Mouse (Mus musculus) heart, embryonic 11.5 days (tissue): ENCODE measurements around the gene Usp39. TPM values are rescaled to one million over a fixed set of nuclear protein-coding genes. Genes with fewer than 3 reads are reported as not detected.
A peak's percentile ranks its signal among the peaks of the same experiment; 100 is the strongest.

ENCODE experiments used
- ATAC-seq: fragments of 200-750 bp; cut with Nextera tagmentation; replicated peaks from 2 replicates; pipeline ENCODE4 v1.8.0; 2017; ENCODE audit warnings: moderate library complexity; ENCODE audit not compliant: insufficient number of reproducible peaks, low FRiP score, low TSS enrichment
- H3K27ac ChIP-seq: fragments of 300-500 bp; sonication (generic); 2 replicates; pipeline ENCODE4 v1.5.1; 2014; ENCODE audit warnings: mild to moderate bottlenecking, low read depth, low read length
- H3K27me3 ChIP-seq: fragments of 300-500 bp; sonication (generic); 2 replicates; pipeline ENCODE4 v1.6.1; 2014; ENCODE audit warnings: mild to moderate bottlenecking, low read length, mixed read lengths; ENCODE audit not compliant: control insufficient read depth, insufficient read depth
- H3K36me3 ChIP-seq: fragments of 300-500 bp; sonication (generic); 2 replicates; pipeline ENCODE4 v1.6.1; 2014; ENCODE audit warnings: mild to moderate bottlenecking, low read length, moderate library complexity, mixed read lengths; ENCODE audit not compliant: control insufficient read depth, insufficient read depth
- H3K4me1 ChIP-seq: fragments of 300-500 bp; sonication (generic); 2 replicates; pipeline ENCODE4 v1.6.1; 2014; ENCODE audit warnings: low read length; ENCODE audit not compliant: control insufficient read depth, insufficient read depth
- H3K4me2 ChIP-seq: fragments of 300-500 bp; sonication (generic); 2 replicates; pipeline ENCODE4 v1.6.1; 2014; ENCODE audit warnings: mild to moderate bottlenecking, moderate library complexity
- H3K4me3 ChIP-seq: fragments of 300-500 bp; sonication (generic); 2 replicates; pipeline ENCODE4 v1.5.1; 2014; ENCODE audit warnings: low read depth, low read length
- H3K9ac ChIP-seq: fragments of 300-500 bp; sonication (generic); 2 replicates; pipeline ENCODE4 v1.6.1; 2014; ENCODE audit warnings: mild to moderate bottlenecking, low read depth, low read length, moderate library complexity
- H3K9me3 ChIP-seq: fragments of 300-500 bp; sonication (generic); replicated peaks from 2 replicates; pipeline ENCODE4 v1.6.1; 2016; ENCODE audit warnings: low read length; ENCODE audit not compliant: control insufficient read depth
- WGBS: fragments of 180-500 bp; shearing (Covaris S2); extraction: QIAGEN DNeasy Blood & Tissue Kit; methylation state at CpG from one replicate; pipeline ENCODE4 v1.1.7; 2014; ENCODE audit not compliant: insufficient replicate concordance; 5-methylcytosine and 5-hydroxymethylcytosine counted together
- polyA plus RNA-seq: library from polyadenylated mRNA; unstranded; fragments of >200 nt; fragmentation: Nextera tagmentation; extraction: Ambion mirVana; gene quantifications from 2 replicates; pipeline ENCODE4 v1.2.1, GENCODE M21; 2014

The Usp39 gene
- polyA plus RNA-seq, 1 experiment from 2014 or later, result 54.5 TPM

GRCm38 (mm10) chr6:72330133-72330532 lies 14.9 kb downstream of the Usp39 start:
- Histone ChIP-seq H3K36me3 (peaks cover 33% of the 10 kb centered on the region), H3K27ac (no peak overlapping the region), H3K27me3 (no peaks in the 10 kb centered on the region), H3K4me1 (peaks cover 3% of the 10 kb centered on the region; the same call in 1 of the 2 replicates), H3K4me3 (no peak overlapping the region), H3K9ac (no peak overlapping the region), H3K4me2 (no peak overlapping the region), H3K9me3 (no peaks in the 10 kb centered on the region)
- WGBS, result 90% methylated on average over 4 of the region's 4 CpGs
- no peak for ATAC-seq

GRCm38 (mm10) chr6:72329019-72329418 lies 16.0 kb downstream of the Usp39 start:
- 89% methylated on average over 5 of the region's 5 CpGs for WGBS

GRCm38 (mm10) chr6:72326274-72326673 lies 18.7 kb downstream of the Usp39 start:
- ATAC-seq, result no peak
- no peak overlapping the region for H3K4me2 ChIP-seq
- H3K27me3 ChIP-seq, result no peaks in the 10 kb centered on the region
- no peak overlapping the region for H3K9ac ChIP-seq
- peaks cover 25% of the 10 kb centered on the region for H3K36me3 ChIP-seq
- no peaks in the 10 kb centered on the region for H3K4me1 ChIP-seq
- no peak overlapping the region for H3K27ac ChIP-seq
- WGBS, result 74% methylated on average over 6 of the region's 6 CpGs
- no peak overlapping the region for H3K4me3 ChIP-seq
- no peaks in the 10 kb centered on the region for H3K9me3 ChIP-seq

More at GRCm38 (mm10) chr6:72329019-72329418, 16.0 kb downstream of the Usp39 start:
- H3K4me1 ChIP-seq, result peaks cover 3% of the 10 kb centered on the region; the same call in 1 of the 2 replicates
- peaks cover 33% of the 10 kb centered on the region for H3K36me3 ChIP-seq
- no peak overlapping the region for H3K27ac ChIP-seq
- H3K27me3 ChIP-seq, result no peaks in the 10 kb centered on the region
- no peak overlapping the region for H3K4me2 ChIP-seq
- no peak for ATAC-seq
- H3K9ac ChIP-seq, result no peak overlapping the region
- H3K9me3 ChIP-seq, result no peaks in the 10 kb centered on the region
- H3K4me3 ChIP-seq, result no peak overlapping the region

GRCm38 (mm10) chr6:72323786-72324508 lies 21.0 kb downstream of the Usp39 start:
- Histone ChIP-seq H3K9ac (no peak overlapping the region), H3K36me3 (peaks cover 32% of the 10 kb centered on the region), H3K27ac (no peak overlapping the region), H3K9me3 (no peaks in the 10 kb centered on the region), H3K4me2 (no peak overlapping the region), H3K27me3 (no peaks in the 10 kb centered on the region), H3K4me3 (no peak overlapping the region), H3K4me1 (no peaks in the 10 kb centered on the region)
- ATAC-seq, result no peak
- 77% methylated on average over 6 of the region's 6 CpGs for WGBS

- H3K4me3 ChIP-seq, result no peak overlapping the region
- no peak for ATAC-seq
These were observed 22.0 kb downstream of the Usp39 start for GRCm38 (mm10) chr6:72322936-72323335.

GRCm38 (mm10) chr6:72319019-72319418 lies 26.0 kb downstream of the Usp39 start:
- Histone ChIP-seq H3K4me1 (peaks cover 9% of the 10 kb centered on the region; the same call in 1 of the 2 replicates), H3K9ac (no peak overlapping the region), H3K4me2 (no peak overlapping the region), H3K27me3 (no peaks in the 10 kb centered on the region), H3K9me3 (no peaks in the 10 kb centered on the region), H3K36me3 (peaks cover 10% of the 10 kb centered on the region), H3K4me3 (no peak overlapping the region), H3K27ac (no peak overlapping the region)
- WGBS, result 73% methylated on average over 11 of the region's 11 CpGs
- no peak for ATAC-seq

More at GRCm38 (mm10) chr6:72322936-72323335, 22.0 kb downstream of the Usp39 start:
- H3K4me1 ChIP-seq, result no peaks in the 10 kb centered on the region
- 97% methylated on average over 3 of the region's 3 CpGs for WGBS
- H3K27ac ChIP-seq, result no peak overlapping the region
- H3K4me2 ChIP-seq, result no peak overlapping the region
- no peak overlapping the region for H3K9ac ChIP-seq
- H3K36me3 ChIP-seq, result peaks cover 24% of the 10 kb centered on the region
- no peaks in the 10 kb centered on the region for H3K9me3 ChIP-seq
- no peaks in the 10 kb centered on the region for H3K27me3 ChIP-seq

GRCm38 (mm10) chr6:72318440-72318839 lies 26.5 kb downstream of the Usp39 start:
- Histone ChIP-seq H3K4me2 (no peak overlapping the region), H3K9ac (no peak overlapping the region), H3K4me1 (peaks cover 13% of the 10 kb centered on the region), H3K27me3 (no peaks in the 10 kb centered on the region), H3K27ac (no peak overlapping the region), H3K36me3 (peaks cover 10% of the 10 kb centered on the region), H3K9me3 (no peaks in the 10 kb centered on the region), H3K4me3 (no peak overlapping the region)
- 79% methylated on average over 5 of the region's 5 CpGs for WGBS
- no peak for ATAC-seq

GRCm38 (mm10) chr6:72316044-72316443 lies 28.9 kb downstream of the Usp39 start:
- Histone ChIP-seq H3K36me3 (peaks cover 12% of the 10 kb centered on the region), H3K4me1 (peaks cover 25% of the 10 kb centered on the region), H3K4me3 (no peak overlapping the region), H3K27ac (0 out of 2 replicates have a peak overlapping the region, but pooled peaks have one; percentile 16), H3K4me2 (no peak overlapping the region), H3K9me3 (no peaks in the 10 kb centered on the region), H3K9ac (no peak overlapping the region), H3K27me3 (no peaks in the 10 kb centered on the region)
- WGBS, result 28% methylated on average over 1 of the region's 1 CpGs
- ATAC-seq, result no peak

- H3K27me3 ChIP-seq, result no peaks in the 10 kb centered on the region
- H3K4me2 ChIP-seq, result no peak overlapping the region
- H3K27ac ChIP-seq, result peak overlapping the region; percentile 30; the same call in 1 of the 2 replicates
- no peaks in the 10 kb centered on the region for H3K9me3 ChIP-seq
- H3K36me3 ChIP-seq, result peaks cover 8% of the 10 kb centered on the region
- no peak overlapping the region for H3K4me3 ChIP-seq
- WGBS, result 72% methylated on average over 2 of the region's 2 CpGs
- peaks cover 25% of the 10 kb centered on the region for H3K4me1 ChIP-seq
- no peak overlapping the region for H3K9ac ChIP-seq
- ATAC-seq, result no peak
These were observed 29.6 kb downstream of the Usp39 start for GRCm38 (mm10) chr6:72315384-72315783.
